Mouse (Mus musculus) embryonic facial prominence, embryonic 13.5 days (tissue): ENCODE measurements at regions not wholly inside any gene's neighbourhood (a gene's known extent, or its start where the extent isn't known, plus 50 kb on each side); places are given as distances from the start of the nearest gene placed in this dataset.

Experiments used
- ATAC-seq: fragments of 200-750 bp; cut with Nextera tagmentation; 2 replicates; pipeline ENCODE4 v1.8.0; 2017; ENCODE audit warnings: low read depth; ENCODE audit not compliant: insufficient number of reproducible peaks, insufficient read depth, low FRiP score, low TSS enrichment
- H3K27ac ChIP-seq: fragments of 300-500 bp; sonication (generic); 2 replicates; pipeline ENCODE4 v1.5.1; 2015; ENCODE audit warnings: moderate library complexity, mild to moderate bottlenecking, inconsistent platforms
- H3K27me3 ChIP-seq: fragments of 300-500 bp; sonication (generic); 2 replicates; pipeline ENCODE4 v1.6.1; 2015; ENCODE audit warnings: mild to moderate bottlenecking, inconsistent platforms
- H3K36me3 ChIP-seq: fragments of 300-500 bp; sonication (generic); 2 replicates; pipeline ENCODE4 v1.6.1; 2015; ENCODE audit warnings: mild to moderate bottlenecking, inconsistent platforms
- H3K4me1 ChIP-seq: fragments of 300-500 bp; sonication (generic); 2 replicates; pipeline ENCODE4 v1.6.1; 2015; ENCODE audit warnings: inconsistent platforms
- H3K4me2 ChIP-seq: fragments of 300-500 bp; sonication (generic); 2 replicates; pipeline ENCODE4 v1.6.1; 2015; ENCODE audit warnings: moderate library complexity, mild to moderate bottlenecking, inconsistent platforms
- H3K4me3 ChIP-seq: fragments of 300-500 bp; sonication (generic); 2 replicates; pipeline ENCODE4 v1.5.1; 2015; ENCODE audit warnings: mild to moderate bottlenecking, inconsistent platforms
- H3K9ac ChIP-seq: fragments of 300-500 bp; sonication (generic); 2 replicates; pipeline ENCODE4 v1.6.1; 2015; ENCODE audit warnings: mild to moderate bottlenecking, inconsistent platforms
- H3K9me3 ChIP-seq: fragments of 300-500 bp; sonication (generic); 2 replicates; pipeline ENCODE4 v1.6.1; 2016; ENCODE audit warnings: inconsistent platforms
- WGBS: fragments of 180-500 bp; shearing (Covaris S2); methylation state at CpG from one replicate; pipeline ENCODE4 v1.1.7; 2015; ENCODE audit warnings: mixed read lengths; 5-methylcytosine and 5-hydroxymethylcytosine counted together

GRCm38 (mm10) chr13:3752334-3752733 is 51.8 kb downstream of the Calml3 start:
- no peak for ATAC-seq
- 89% methylated on average over 5 of the region's 5 CpGs for WGBS
- H3K27me3 ChIP-seq = no peaks in the 10 kb centered on the region
- H3K4me1 ChIP-seq = peaks cover 23% of the 10 kb centered on the region
- H3K4me2 ChIP-seq = no peak overlapping the region
- no peaks in the 10 kb centered on the region for H3K36me3 ChIP-seq
- no peak overlapping the region for H3K4me3 ChIP-seq
- H3K27ac ChIP-seq = no peak overlapping the region
- no peaks in the 10 kb centered on the region for H3K9me3 ChIP-seq
- no peak overlapping the region for H3K9ac ChIP-seq

- Histone ChIP-seq H3K27ac (no peak overlapping the region), H3K9me3 (no peaks in the 10 kb centered on the region), H3K4me1 (peaks cover 34% of the 10 kb centered on the region), H3K9ac (no peak overlapping the region), H3K4me3 (no peak overlapping the region), H3K4me2 (no peak overlapping the region), H3K36me3 (no peaks in the 10 kb centered on the region), H3K27me3 (no peaks in the 10 kb centered on the region)
- no peak for ATAC-seq
- WGBS = 72% methylated on average over 1 of the region's 1 CpGs
Observed at GRCm38 (mm10) chr13:3751222-3751621, 52.9 kb downstream of the Calml3 start.

- no peak overlapping the region for H3K4me2 ChIP-seq
- ATAC-seq = no peak
- H3K9me3 ChIP-seq = no peaks in the 10 kb centered on the region
- H3K27ac ChIP-seq = no peak overlapping the region
- no peak overlapping the region for H3K9ac ChIP-seq
- H3K36me3 ChIP-seq = no peaks in the 10 kb centered on the region
- H3K4me1 ChIP-seq = peaks cover 36% of the 10 kb centered on the region
- H3K27me3 ChIP-seq = no peaks in the 10 kb centered on the region
- 55% methylated on average over 1 of the region's 1 CpGs for WGBS
- no peak overlapping the region for H3K4me3 ChIP-seq
Observed at GRCm38 (mm10) chr13:3750756-3751155, 53.4 kb downstream of the Calml3 start.

- H3K36me3 ChIP-seq = no peaks in the 10 kb centered on the region
- H3K9me3 ChIP-seq = no peaks in the 10 kb centered on the region
- no peak overlapping the region for H3K27ac ChIP-seq
- no peak overlapping the region for H3K4me2 ChIP-seq
- H3K27me3 ChIP-seq = no peaks in the 10 kb centered on the region
- ATAC-seq = no peak
- H3K4me1 ChIP-seq = peaks cover 47% of the 10 kb centered on the region
- H3K4me3 ChIP-seq = no peak overlapping the region
- H3K9ac ChIP-seq = no peak overlapping the region
- WGBS = 78% methylated on average over 3 of the region's 3 CpGs
Observed at GRCm38 (mm10) chr13:3749646-3750045, 54.5 kb downstream of the Calml3 start.

GRCm38 (mm10) chr13:3748859-3749258 is 55.3 kb downstream of the Calml3 start:
- H3K9me3 ChIP-seq = no peaks in the 10 kb centered on the region
- H3K4me2 ChIP-seq = no peak overlapping the region
- WGBS = 31% methylated on average over 5 of the region's 5 CpGs
- no peaks in the 10 kb centered on the region for H3K27me3 ChIP-seq
- H3K4me1 ChIP-seq = peaks cover 52% of the 10 kb centered on the region
- no peak overlapping the region for H3K4me3 ChIP-seq
- no peak for ATAC-seq
- no peak overlapping the region for H3K9ac ChIP-seq
- no peak overlapping the region for H3K27ac ChIP-seq
- no peaks in the 10 kb centered on the region for H3K36me3 ChIP-seq

- Histone ChIP-seq H3K9ac (no peak overlapping the region), H3K4me1 (peaks cover 74% of the 10 kb centered on the region), H3K27ac (peak overlapping the region; percentile 89), H3K36me3 (no peaks in the 10 kb centered on the region), H3K4me3 (no peak overlapping the region), H3K27me3 (no peaks in the 10 kb centered on the region), H3K4me2 (peak overlapping the region; percentile 16; the same call in 1 of the 2 replicates), H3K9me3 (no peaks in the 10 kb centered on the region)
- ATAC-seq = no peak; the same call in 1 of the 2 replicates
- 8% methylated on average over 10 of the region's 10 CpGs for WGBS
Observed at GRCm38 (mm10) chr13:3746524-3746923, 57.6 kb downstream of the Calml3 start.

- no peak overlapping the region for H3K4me2 ChIP-seq
- H3K4me1 ChIP-seq = peaks cover 65% of the 10 kb centered on the region
- ATAC-seq = no peak
- H3K4me3 ChIP-seq = no peak overlapping the region
- 41% methylated on average over 3 of the region's 3 CpGs for WGBS
- H3K9ac ChIP-seq = no peak overlapping the region
- no peaks in the 10 kb centered on the region for H3K27me3 ChIP-seq
- no peak overlapping the region for H3K27ac ChIP-seq
- H3K36me3 ChIP-seq = no peaks in the 10 kb centered on the region
- H3K9me3 ChIP-seq = no peaks in the 10 kb centered on the region
Observed at GRCm38 (mm10) chr13:3744870-3745269, 59.2 kb downstream of the Calml3 start.

- Histone ChIP-seq H3K9ac (no peak overlapping the region), H3K4me3 (no peak overlapping the region), H3K27ac (peak overlapping the region; percentile 97), H3K9me3 (no peaks in the 10 kb centered on the region), H3K4me1 (peaks cover 57% of the 10 kb centered on the region), H3K36me3 (no peaks in the 10 kb centered on the region), H3K27me3 (no peaks in the 10 kb centered on the region), H3K4me2 (0 out of 2 replicates have a peak overlapping the region, but pooled peaks have one; percentile 3)
- WGBS = 85% methylated on average over 6 of the region's 6 CpGs
- ATAC-seq = no peak
Observed at GRCm38 (mm10) chr13:3743692-3744457, 60.2 kb downstream of the Calml3 start.

- Histone ChIP-seq H3K27me3 (no peaks in the 10 kb centered on the region), H3K4me1 (peaks cover 55% of the 10 kb centered on the region), H3K9me3 (no peaks in the 10 kb centered on the region), H3K36me3 (no peaks in the 10 kb centered on the region), H3K4me3 (no peak overlapping the region; the same call in 1 of the 2 replicates), H3K27ac (peak overlapping the region; percentile 97), H3K4me2 (peak overlapping the region; percentile 45), H3K9ac (peak overlapping the region; percentile 28; the same call in 1 of the 2 replicates)
- peak; percentile 65 for ATAC-seq
- 7% methylated on average over 4 of the region's 4 CpGs for WGBS
Observed at GRCm38 (mm10) chr13:3742763-3743401, 61.2 kb downstream of the Calml3 start.

GRCm38 (mm10) chr13:3742094-3742730 is 61.9 kb downstream of the Calml3 start:
- Histone ChIP-seq H3K4me1 (peaks cover 49% of the 10 kb centered on the region), H3K27me3 (no peaks in the 10 kb centered on the region), H3K4me3 (no peak overlapping the region), H3K9ac (no peak overlapping the region; the same call in 1 of the 2 replicates), H3K27ac (peak overlapping the region; percentile 97), H3K4me2 (peak overlapping the region; percentile 45), H3K9me3 (no peaks in the 10 kb centered on the region), H3K36me3 (no peaks in the 10 kb centered on the region)
- peak; percentile 81 for ATAC-seq
- 16% methylated on average over 2 of the region's 2 CpGs for WGBS

- Histone ChIP-seq H3K27me3 (no peaks in the 10 kb centered on the region), H3K4me3 (no peak overlapping the region), H3K4me2 (no peak overlapping the region), H3K27ac (peak overlapping the region; percentile 74), H3K36me3 (no peaks in the 10 kb centered on the region), H3K4me1 (peaks cover 22% of the 10 kb centered on the region), H3K9ac (no peak overlapping the region), H3K9me3 (no peaks in the 10 kb centered on the region)
- ATAC-seq = no peak
- WGBS = 12% methylated on average over 2 of the region's 2 CpGs
Observed at GRCm38 (mm10) chr13:3730699-3731021, 73.5 kb downstream of the Calml3 start.
